Mouse (Mus musculus): ENCODE results near the gene Aspdh.

- TF ChIP-seq POLR2AphosphoS2 (IDR thresholded peaks at IDR 0.05; ENCODE audit: insufficient read length, low read depth) (no peak), SRF (IDR thresholded peaks at IDR 0.05; ENCODE audit: control insufficient read depth, insufficient read length, low read depth) (no peak), E2F4 (IDR thresholded peaks at IDR 0.05; ENCODE audit: insufficient read depth) (no peak), CEBPB (IDR thresholded peaks at IDR 0.05; ENCODE audit: insufficient read depth, poor library complexity, severe bottlenecking) (no peak), TCF12 (IDR thresholded peaks at IDR 0.05; ENCODE audit: insufficient read depth, poor library complexity, severe bottlenecking) (no peak), POLR2A (IDR thresholded peaks at IDR 0.05; ENCODE audit: insufficient read length, low read depth) (no peak)
Observed at GRCm38 (mm10) chr7:44462218-44463055, 2.8 kb upstream of the Aspdh start.

Data from myocyte (in vitro differentiated cells).